Mouse (Mus musculus): ENCODE measurements at regions not wholly inside any gene's neighbourhood (a gene's known extent, or its start where the extent isn't known, plus 50 kb on each side); places are given as distances from the start of the nearest gene placed in this dataset.

- H3K4me1 ChIP-seq (ENCODE audit: insufficient read depth, low read length): no peaks in the 10 kb centered on the region
- H3K9me3 ChIP-seq (ENCODE audit: low read length): no peaks in the 10 kb centered on the region
- ATAC-seq (no peak), DNase-seq (ENCODE audit: low spot score) (no peak)
- 62% methylated on average over 1 of the region's 1 CpGs for WGBS
- TF ChIP-seq CTCF (IDR thresholded peaks at IDR 0.05; ENCODE audit: low read depth): no peak
- H3K9ac ChIP-seq (replicated peaks; ENCODE audit: low read length): no peak overlapping the region
- no peak overlapping the region for H3K4me2 ChIP-seq (ENCODE audit: low read depth, low read length)
- H3K27ac ChIP-seq: no peak overlapping the region
- H3K36me3 ChIP-seq (ENCODE audit: insufficient read depth, low read length): no peaks in the 10 kb centered on the region
- no peaks in the 10 kb centered on the region for H3K27me3 ChIP-seq (ENCODE audit: insufficient read depth, low read length)
- no peak overlapping the region for H3K4me3 ChIP-seq (ENCODE audit: low read length)
These were observed 287.9 kb upstream of the Fbxo33 start for GRCm38 (mm10) chr12:59507431-59507830.

DNA sequence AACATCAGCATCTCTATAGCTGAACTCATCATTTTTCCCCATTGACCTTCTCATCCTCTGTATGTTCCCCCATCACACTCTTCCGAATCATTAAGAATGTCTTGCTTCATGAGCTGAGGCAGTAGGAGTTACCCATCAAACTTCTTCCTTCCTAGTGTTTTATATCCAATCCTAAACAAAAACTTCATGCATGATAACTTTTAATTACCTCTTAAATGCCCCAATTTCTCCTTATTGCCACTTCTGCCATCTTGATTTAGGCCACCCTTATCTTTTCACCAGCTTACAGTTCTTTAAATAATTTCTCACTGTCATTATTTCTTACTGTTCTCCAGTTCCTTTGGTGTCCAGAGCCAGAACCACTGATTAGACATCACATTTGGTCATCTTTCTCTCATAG is 277.9 kb upstream of the Fbxo33 start:
- no peak for ATAC-seq
- 81% methylated on average over 1 of the region's 1 CpGs for WGBS
- no peak for TF ChIP-seq CTCF (IDR thresholded peaks at IDR 0.05; ENCODE audit: low read depth)

DNA sequence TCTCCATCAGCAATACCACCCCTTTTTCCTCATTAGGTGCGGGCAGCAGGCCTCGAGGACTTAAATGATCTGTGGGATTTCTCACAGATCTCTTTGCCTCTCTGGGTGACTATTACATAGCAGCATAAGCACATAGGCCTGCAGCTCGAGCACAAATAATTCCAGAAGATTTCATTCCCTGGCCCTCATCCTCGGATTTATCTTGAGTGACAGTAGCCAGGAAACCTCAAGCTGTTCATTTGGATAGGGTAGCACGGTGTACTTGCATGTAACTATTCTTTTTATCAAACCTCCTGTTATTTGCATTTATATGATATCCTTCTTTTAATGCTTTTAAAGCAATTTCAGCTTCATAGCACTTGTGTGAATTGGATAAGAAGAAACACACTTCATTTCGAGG is 268.5 kb upstream of the Fbxo33 start:
- no peak for DNase-seq (ENCODE audit: low spot score)
- Histone ChIP-seq H3K4me2 (ENCODE audit: low read depth, low read length) (no peak overlapping the region), H3K27me3 (ENCODE audit: insufficient read depth, low read length) (no peaks in the 10 kb centered on the region), H3K27ac (no peak overlapping the region), H3K9me3 (ENCODE audit: low read length) (no peaks in the 10 kb centered on the region), H3K4me1 (ENCODE audit: insufficient read depth, low read length) (no peaks in the 10 kb centered on the region), H3K36me3 (ENCODE audit: insufficient read depth, low read length) (no peaks in the 10 kb centered on the region), H3K9ac (replicated peaks; ENCODE audit: low read length) (no peak overlapping the region), H3K4me3 (ENCODE audit: low read length) (no peak overlapping the region)
- ATAC-seq: no peak
- TF ChIP-seq CTCF (IDR thresholded peaks at IDR 0.05; ENCODE audit: low read depth): no peak
- 73% methylated on average over 6 of the region's 6 CpGs for WGBS

More for the DNA sequence above, 277.9 kb upstream of the Fbxo33 start:
- H3K4me1 ChIP-seq (ENCODE audit: insufficient read depth, low read length): no peaks in the 10 kb centered on the region
- no peak overlapping the region for H3K27ac ChIP-seq
- DNase-seq (ENCODE audit: low spot score): no peak
- H3K9me3 ChIP-seq (ENCODE audit: low read length): no peaks in the 10 kb centered on the region
- no peaks in the 10 kb centered on the region for H3K27me3 ChIP-seq (ENCODE audit: insufficient read depth, low read length)
- H3K4me2 ChIP-seq (ENCODE audit: low read depth, low read length): no peak overlapping the region
- H3K36me3 ChIP-seq (ENCODE audit: insufficient read depth, low read length): no peaks in the 10 kb centered on the region
- no peak overlapping the region for H3K4me3 ChIP-seq (ENCODE audit: low read length)
- H3K9ac ChIP-seq (replicated peaks; ENCODE audit: low read length): no peak overlapping the region

GRCm38 (mm10) chr12:59487507-59487906 is 268.0 kb upstream of the Fbxo33 start:
- H3K4me1 ChIP-seq (ENCODE audit: insufficient read depth, low read length): no peaks in the 10 kb centered on the region
- DNase-seq (ENCODE audit: low spot score): no peak
- no peak overlapping the region for H3K9ac ChIP-seq (replicated peaks; ENCODE audit: low read length)
- TF ChIP-seq CTCF (IDR thresholded peaks at IDR 0.05; ENCODE audit: low read depth): no peak
- no peaks in the 10 kb centered on the region for H3K9me3 ChIP-seq (ENCODE audit: low read length)
- H3K27me3 ChIP-seq (ENCODE audit: insufficient read depth, low read length): no peaks in the 10 kb centered on the region
- WGBS: 98% methylated on average over 1 of the region's 1 CpGs
- H3K36me3 ChIP-seq (ENCODE audit: insufficient read depth, low read length): no peaks in the 10 kb centered on the region
- H3K27ac ChIP-seq: no peak overlapping the region
- H3K4me3 ChIP-seq (ENCODE audit: low read length): no peak overlapping the region
- no peak for ATAC-seq
- H3K4me2 ChIP-seq (ENCODE audit: low read depth, low read length): no peak overlapping the region

- TF ChIP-seq CTCF (IDR thresholded peaks at IDR 0.05; ENCODE audit: low read depth): peak; percentile 41
- no peaks in the 10 kb centered on the region for H3K4me1 ChIP-seq (ENCODE audit: insufficient read depth, low read length)
- 53% methylated on average over 10 of the region's 10 CpGs for WGBS
- H3K27me3 ChIP-seq (ENCODE audit: insufficient read depth, low read length): no peaks in the 10 kb centered on the region
- H3K27ac ChIP-seq: no peak overlapping the region
- no peaks in the 10 kb centered on the region for H3K36me3 ChIP-seq (ENCODE audit: insufficient read depth, low read length)
- no peak overlapping the region for H3K9ac ChIP-seq (replicated peaks; ENCODE audit: low read length)
- peak; percentile 83 for DNase-seq (ENCODE audit: low spot score)
- H3K9me3 ChIP-seq (ENCODE audit: low read length): no peaks in the 10 kb centered on the region
- H3K4me3 ChIP-seq (ENCODE audit: low read length): no peak overlapping the region
- peak; percentile 68; the same call in 1 of the 2 replicates for ATAC-seq
- no peak overlapping the region for H3K4me2 ChIP-seq (ENCODE audit: low read depth, low read length)
These were observed 241.8 kb upstream of the Fbxo33 start for GRCm38 (mm10) chr12:59460997-59461961.

GRCm38 (mm10) chr12:59456175-59456851 is 236.8 kb upstream of the Fbxo33 start:
- H3K36me3 ChIP-seq (ENCODE audit: insufficient read depth, low read length): no peaks in the 10 kb centered on the region
- no peaks in the 10 kb centered on the region for H3K27me3 ChIP-seq (ENCODE audit: insufficient read depth, low read length)
- DNase-seq (ENCODE audit: low spot score) (peak; percentile 50), ATAC-seq (peak; percentile 53; the same call in 1 of the 2 replicates)
- 28% methylated on average over 5 of the region's 5 CpGs for WGBS
- no peaks in the 10 kb centered on the region for H3K4me1 ChIP-seq (ENCODE audit: insufficient read depth, low read length)
- no peak overlapping the region for H3K4me2 ChIP-seq (ENCODE audit: low read depth, low read length)
- no peaks in the 10 kb centered on the region for H3K9me3 ChIP-seq (ENCODE audit: low read length)
- no peak for TF ChIP-seq CTCF (IDR thresholded peaks at IDR 0.05; ENCODE audit: low read depth)
- no peak overlapping the region for H3K27ac ChIP-seq
- no peak overlapping the region for H3K4me3 ChIP-seq (ENCODE audit: low read length)
- H3K9ac ChIP-seq (replicated peaks; ENCODE audit: low read length): no peak overlapping the region

Data from hindbrain, postnatal 0 days (tissue).